Mouse (Mus musculus) kidney, adult 8-10 months (tissue): ENCODE data around the gene Scly.
A peak's percentile ranks its signal among the peaks of the same experiment; 100 is the strongest.

Experiments used
- DNase-seq, 2 experiments: peaks; one replicate each; pipeline ENCODE4 v3.0.0; 2022

Gene Scly

DNA sequence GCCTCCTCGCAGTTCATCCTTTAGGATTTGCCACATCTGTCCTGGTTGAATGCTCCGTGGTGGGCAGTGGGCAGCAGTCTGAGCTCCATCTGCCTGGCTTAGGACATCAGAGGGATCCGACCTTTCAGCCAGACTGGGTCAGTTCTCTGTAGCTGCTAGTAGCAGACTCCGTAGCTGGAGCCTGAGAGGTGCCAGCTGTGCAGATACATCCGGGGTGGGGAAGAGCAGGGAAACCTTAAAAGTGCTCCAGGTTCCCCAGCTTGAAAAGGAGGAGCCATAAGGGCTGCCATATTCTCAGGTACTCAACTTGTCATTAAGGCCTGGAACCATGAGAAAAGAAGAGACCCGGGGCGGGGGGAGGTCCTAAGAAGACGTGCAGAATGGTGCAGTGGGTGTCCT lies 67.7 kb downstream of the Scly start:
- no peak for DNase-seq

DNA sequence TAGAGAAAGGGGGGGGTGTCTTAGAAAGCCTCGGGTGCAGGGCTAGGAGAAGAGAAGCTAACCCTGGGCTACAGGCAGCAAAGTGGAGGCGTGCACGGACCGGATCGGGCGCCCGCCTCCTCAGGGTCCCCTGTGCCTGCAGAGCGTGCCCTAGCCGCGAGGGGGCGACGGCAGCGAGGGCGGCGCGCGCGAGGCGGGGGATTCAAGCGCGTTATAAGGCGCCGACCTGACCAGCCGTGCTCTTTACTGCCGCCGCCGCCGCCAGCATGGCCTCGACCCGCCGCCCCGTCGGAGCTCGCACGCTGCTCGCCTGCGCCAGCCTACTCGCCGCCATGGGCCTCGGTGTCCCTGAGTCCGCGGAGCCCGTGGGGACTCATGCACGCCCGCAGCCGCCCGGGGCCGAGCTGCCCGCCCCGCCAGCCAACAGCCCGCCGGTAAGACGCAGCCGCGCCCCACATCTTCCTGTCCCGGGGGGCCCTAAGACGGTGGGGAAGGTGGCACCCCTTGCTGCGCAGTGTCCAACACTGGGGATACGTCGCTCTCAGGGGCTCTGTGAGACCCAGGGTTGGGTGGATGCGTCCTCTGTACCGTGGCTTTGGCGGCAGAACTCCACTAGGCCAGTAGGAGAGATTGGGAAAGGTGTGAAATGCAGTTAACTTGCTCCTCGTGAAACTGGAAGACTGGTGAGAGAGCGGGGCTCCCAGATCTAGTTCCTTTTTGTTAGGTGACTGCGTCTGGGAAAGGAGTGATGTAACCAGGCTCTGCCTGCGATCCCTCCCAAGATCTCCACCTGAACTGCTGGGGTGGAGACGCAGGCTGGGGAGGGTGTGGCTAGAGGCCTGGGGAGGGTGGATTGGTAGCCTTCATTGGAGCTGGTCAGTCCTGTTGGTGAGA lies 68.3 kb downstream of the Scly start, which contains the start of gene Erfe:
Gene Erfe, plus strand, starts transcription at position 216 of the 894 bp plus-strand sequence.
- peak; percentile 38 to 67 for DNase-seq

DNA sequence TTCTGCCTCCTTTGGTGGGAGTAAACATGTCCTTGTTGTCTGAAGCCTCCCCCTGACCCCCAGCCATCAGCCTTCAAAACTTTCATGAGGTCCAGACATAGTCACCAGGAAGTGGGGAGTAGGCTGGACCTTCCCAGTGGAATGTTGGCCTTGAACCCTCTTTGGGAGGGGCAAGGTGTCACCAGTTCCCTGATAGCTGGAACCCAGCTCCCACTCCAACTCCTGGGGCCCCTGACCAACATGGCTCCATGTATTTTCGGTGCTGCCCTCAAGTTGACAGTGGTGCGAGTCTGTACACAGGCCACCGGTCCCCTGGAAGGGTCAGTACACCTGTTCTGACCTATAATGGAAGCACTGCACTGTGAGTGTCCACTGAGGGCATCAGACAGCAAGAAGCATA lies 69.2 kb downstream of the Scly start:
- DNase-seq = no peak

DNA sequence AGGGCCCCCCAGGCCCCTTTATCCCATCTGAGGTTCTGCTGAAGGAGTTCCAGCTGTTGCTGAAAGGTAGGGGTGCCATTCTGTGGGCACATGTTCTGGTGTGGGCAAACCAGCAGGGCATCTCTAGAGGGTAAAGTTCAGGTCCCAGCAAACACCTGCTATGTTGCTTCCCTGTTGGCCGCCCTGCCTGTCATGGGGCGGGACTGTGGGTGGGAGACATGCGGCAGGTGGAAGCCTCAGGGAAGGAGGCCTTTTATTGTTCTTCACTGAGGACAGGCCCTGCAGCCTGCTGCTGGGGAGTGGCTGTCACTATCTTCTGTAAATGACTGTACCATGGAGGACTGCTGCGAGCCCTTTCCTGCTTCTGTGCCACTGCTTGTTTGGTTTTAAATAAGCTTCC lies 71.3 kb downstream of the Scly start:
- no peak for DNase-seq

DNA sequence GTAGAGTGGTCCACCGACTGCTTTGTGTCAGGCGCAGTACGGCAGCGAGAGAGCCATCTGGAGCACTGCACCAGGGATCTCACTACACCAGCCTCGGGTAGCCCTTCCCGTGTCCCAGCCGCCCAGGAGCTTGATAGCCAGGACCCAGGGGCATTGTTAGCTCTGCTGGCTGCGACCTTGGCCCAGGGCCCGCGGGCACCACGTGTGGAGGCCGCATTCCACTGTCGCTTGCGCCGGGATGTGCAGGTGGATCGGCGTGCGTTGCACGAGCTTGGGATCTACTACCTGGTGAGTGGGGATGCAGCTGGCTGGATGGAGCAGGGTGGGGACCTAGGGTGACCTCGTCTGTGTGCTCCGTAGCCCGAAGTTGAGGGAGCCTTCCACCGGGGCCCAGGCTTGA lies 71.9 kb downstream of the Scly start:
- DNase-seq = no peak
